ENCODE assay signal across 12 mouse cellular contexts in genomic region chr10:59268754-59269153, GRCm38 (mm10).
"Had no signal": no experiment of that assay in that cellular context is flagged by ENCODE, and none has a peak within 500 bp of the region (broad histone marks: within the 10 kb centered on the region; RNA-seq: fewer than 3 reads in every experiment).

No protein-coding gene starts in this region.

- ATAC-seq: intestine, embryonic 16.5 days; liver, postnatal 0 days; lung, postnatal 0 days; midbrain, embryonic 15.5 days had no signal

- DNase-seq: kidney, postnatal 10 days; kidney, postnatal 4 days; liver; liver, postnatal 0 days; lung, embryonic 14.5 days; retina, postnatal 1 day; right cerebral cortex, postnatal 25 days; thymus, adult 18-20 months; thymus, postnatal 36 days had no signal
